Mouse (Mus musculus) heart, embryonic 14.5 days (tissue): Measurements from ENCODE around the gene Bcar1. TPM values are rescaled to one million over a fixed set of nuclear protein-coding genes. Genes with fewer than 3 reads are reported as not detected.
A peak's percentile ranks its signal among the peaks of the same experiment; 100 is the strongest.

Source experiments
- ATAC-seq: fragments of 200-750 bp; cut with Nextera tagmentation; 2 replicates; pipeline ENCODE4 v1.8.0; 2017; ENCODE audit warnings: low read depth, moderate TSS enrichment; ENCODE audit not compliant: insufficient number of reproducible peaks, insufficient read depth, low FRiP score
- H3K27ac ChIP-seq, 2 experiments: fragments of 200-500 bp in 1 of 2; fragments of 300-500 bp in 1 of 2; sonication (generic) in 1 of 2; replicated peaks in 1 of 2; 2 replicates each; pipeline ENCODE4 v1.5.1; 2012 to 2014; ENCODE audit warnings: low read depth in 2 of 2, low read length in 2 of 2, control low read depth in 1 of 2, mild to moderate bottlenecking in 1 of 2, mixed read lengths in 1 of 2; ENCODE audit not compliant: control insufficient read depth in 1 of 2, insufficient read depth in 1 of 2
- H3K27me3 ChIP-seq: fragments of 300-500 bp; sonication (generic); 2 replicates; pipeline ENCODE4 v1.6.1; 2014; ENCODE audit warnings: mild to moderate bottlenecking, low read length, control low read depth; ENCODE audit not compliant: control insufficient read depth, insufficient read depth
- H3K36me3 ChIP-seq: fragments of 300-500 bp; sonication (generic); 2 replicates; pipeline ENCODE4 v1.6.1; 2014; ENCODE audit warnings: mild to moderate bottlenecking, control low read depth, low read length, mixed read lengths; ENCODE audit not compliant: control insufficient read depth, insufficient read depth
- H3K4me1 ChIP-seq, 2 experiments: fragments of 200-500 bp in 1 of 2; fragments of 300-500 bp in 1 of 2; sonication (generic) in 1 of 2; 2 replicates each; pipeline ENCODE4 v1.6.1; 2012 to 2014; ENCODE audit warnings: low read length in 2 of 2, control low read depth in 1 of 2, mixed read lengths in 1 of 2; ENCODE audit not compliant: control insufficient read depth in 2 of 2, insufficient read depth in 2 of 2
- H3K4me2 ChIP-seq: fragments of 300-500 bp; sonication (generic); 2 replicates; pipeline ENCODE4 v1.6.1; 2014; ENCODE audit warnings: mild to moderate bottlenecking, low read length
- H3K4me3 ChIP-seq, 2 experiments: fragments of 200-500 bp in 1 of 2; fragments of 300-500 bp in 1 of 2; sonication (generic) in 1 of 2; 2 replicates each; pipeline ENCODE4 v1.5.1; 2012 to 2014; ENCODE audit warnings: low read length in 2 of 2, mild to moderate bottlenecking in 2 of 2, control low read depth in 1 of 2, low read depth in 1 of 2, moderate library complexity in 1 of 2; ENCODE audit not compliant: control insufficient read depth in 1 of 2, insufficient read depth in 1 of 2
- H3K9ac ChIP-seq: fragments of 300-500 bp; sonication (generic); 2 replicates; pipeline ENCODE4 v1.6.1; 2014; ENCODE audit warnings: mild to moderate bottlenecking, low read length
- H3K9me3 ChIP-seq: fragments of 300-500 bp; sonication (generic); 2 replicates; pipeline ENCODE4 v1.6.1; 2016; ENCODE audit warnings: low read length, control low read depth; ENCODE audit not compliant: control insufficient read depth
- WGBS: fragments of 180-500 bp; shearing (Covaris S2); extraction: QIAGEN DNeasy Blood & Tissue Kit; methylation state at CpG from one replicate; pipeline ENCODE4 v1.1.7; 2014; 5-methylcytosine and 5-hydroxymethylcytosine counted together
- polyA plus RNA-seq: library from polyadenylated mRNA; unstranded; fragments of >200 nt; fragmentation: Nextera tagmentation; extraction: Ambion mirVana; gene quantifications from 2 replicates; pipeline ENCODE4 v1.2.1, GENCODE M21; 2014

The Bcar1 gene
- polyA plus RNA-seq, 1 experiment from 2014 or later, result 50.8 TPM

- no peak overlapping the region for H3K27ac ChIP-seq
- H3K9me3 ChIP-seq, result no peaks in the 10 kb centered on the region
- H3K9ac ChIP-seq, result no peak overlapping the region
- H3K4me1 ChIP-seq, result peaks cover 27 to 33% of the 10 kb centered on the region in 2 experiments
- H3K4me2 ChIP-seq, result no peak overlapping the region
- no peaks in the 10 kb centered on the region for H3K27me3 ChIP-seq
- no peak overlapping the region for H3K4me3 ChIP-seq
- no peak for ATAC-seq
- H3K36me3 ChIP-seq, result peaks cover 75% of the 10 kb centered on the region
- 91% methylated on average over 25 of the region's 25 CpGs for WGBS
Measured at GRCm38 (mm10) chr8:111713817-111714216, 29.8 kb downstream of the Bcar1 start.

GRCm38 (mm10) chr8:111713291-111713690 lies 30.3 kb downstream of the Bcar1 start:
- no peak overlapping the region for H3K9ac ChIP-seq
- ATAC-seq, result no peak
- H3K4me1 ChIP-seq, result peaks cover 27 to 29% of the 10 kb centered on the region in 2 experiments
- H3K27me3 ChIP-seq, result no peaks in the 10 kb centered on the region
- WGBS, result 90% methylated on average over 11 of the region's 11 CpGs
- H3K4me2 ChIP-seq, result no peak overlapping the region
- peaks cover 81% of the 10 kb centered on the region for H3K36me3 ChIP-seq
- H3K27ac ChIP-seq, result no peak overlapping the region
- H3K4me3 ChIP-seq, result no peak overlapping the region
- no peaks in the 10 kb centered on the region for H3K9me3 ChIP-seq

GRCm38 (mm10) chr8:111712588-111712987 lies 31.0 kb downstream of the Bcar1 start:
- no peak overlapping the region for H3K4me3 ChIP-seq
- no peak overlapping the region for H3K27ac ChIP-seq
- no peak overlapping the region for H3K9ac ChIP-seq
- peaks cover 20 to 22% of the 10 kb centered on the region in 2 experiments for H3K4me1 ChIP-seq
- WGBS, result 81% methylated on average over 6 of the region's 6 CpGs
- no peaks in the 10 kb centered on the region for H3K9me3 ChIP-seq
- no peak for ATAC-seq
- H3K27me3 ChIP-seq, result no peaks in the 10 kb centered on the region
- H3K36me3 ChIP-seq, result peaks cover 82% of the 10 kb centered on the region
- no peak overlapping the region for H3K4me2 ChIP-seq

- Histone ChIP-seq H3K4me3 (no peak overlapping the region), H3K36me3 (peaks cover 82% of the 10 kb centered on the region), H3K27ac (no peak overlapping the region), H3K4me2 (no peak overlapping the region), H3K9ac (no peak overlapping the region), H3K4me1 (peaks cover 16 to 18% of the 10 kb centered on the region in 2 experiments), H3K9me3 (no peaks in the 10 kb centered on the region), H3K27me3 (no peaks in the 10 kb centered on the region)
- no peak for ATAC-seq
- WGBS, result 40% methylated on average over 9 of the region's 9 CpGs
Measured at GRCm38 (mm10) chr8:111712135-111712534, 31.5 kb downstream of the Bcar1 start.

GRCm38 (mm10) chr8:111710777-111711485 lies 32.7 kb downstream of the Bcar1 start:
- no peaks in the 10 kb centered on the region for H3K9me3 ChIP-seq
- H3K4me1 ChIP-seq, result peaks cover 6 to 7% of the 10 kb centered on the region in 2 experiments
- ATAC-seq, result no peak
- H3K27me3 ChIP-seq, result no peaks in the 10 kb centered on the region
- H3K9ac ChIP-seq, result no peak overlapping the region
- no peak overlapping the region for H3K4me3 ChIP-seq
- 92% methylated on average over 20 of the region's 20 CpGs for WGBS
- H3K27ac ChIP-seq, result no peak overlapping the region
- peaks cover 80% of the 10 kb centered on the region for H3K36me3 ChIP-seq
- no peak overlapping the region for H3K4me2 ChIP-seq

- H3K4me3 ChIP-seq, result no peak overlapping the region
- no peaks in the 10 kb centered on the region for H3K27me3 ChIP-seq
- WGBS, result 73% methylated on average over 1 of the region's 1 CpGs
- no peak overlapping the region for H3K9ac ChIP-seq
- no peak for ATAC-seq
- H3K27ac ChIP-seq, result no peak overlapping the region
- peaks cover 63% of the 10 kb centered on the region for H3K36me3 ChIP-seq
- no peak overlapping the region for H3K4me2 ChIP-seq
- peaks cover 7 to 11% of the 10 kb centered on the region in 2 experiments; a peak in 3 of 4 replicates for H3K4me1 ChIP-seq
- H3K9me3 ChIP-seq, result no peaks in the 10 kb centered on the region
Measured at GRCm38 (mm10) chr8:111709223-111709622, 34.4 kb downstream of the Bcar1 start.

GRCm38 (mm10) chr8:111708265-111708664 lies 35.3 kb downstream of the Bcar1 start:
- Histone ChIP-seq H3K9me3 (no peaks in the 10 kb centered on the region), H3K36me3 (peaks cover 53% of the 10 kb centered on the region), H3K27ac (no peak overlapping the region), H3K4me2 (no peak overlapping the region), H3K27me3 (no peaks in the 10 kb centered on the region), H3K9ac (no peak overlapping the region), H3K4me3 (no peak overlapping the region), H3K4me1 (peaks cover 7 to 11% of the 10 kb centered on the region in 2 experiments; a peak in 3 of 4 replicates)
- WGBS, result 93% methylated on average over 6 of the region's 6 CpGs
- no peak for ATAC-seq

- ATAC-seq, result 0 out of 2 replicates have a peak, but pooled peaks have one; percentile 10
- Histone ChIP-seq H3K4me1 (peaks cover 7 to 11% of the 10 kb centered on the region in 2 experiments; a peak in 3 of 4 replicates), H3K4me3 (no peak overlapping the region), H3K27ac (no peak overlapping the region), H3K4me2 (no peak overlapping the region), H3K9ac (no peak overlapping the region), H3K27me3 (no peaks in the 10 kb centered on the region), H3K36me3 (peaks cover 27% of the 10 kb centered on the region), H3K9me3 (no peaks in the 10 kb centered on the region)
- 41% methylated on average over 5 of the region's 5 CpGs for WGBS
Measured at GRCm38 (mm10) chr8:111705699-111706098, 37.9 kb downstream of the Bcar1 start.
